Mouse (Mus musculus): Measurements from ENCODE around the gene Clec4e.
"Not testable (repeated sequence)": the region's sequence is repeated elsewhere in the genome, so short reads cannot be mapped to it uniquely, and the experiment has no call there.

Gene Clec4e

GRCm38 (mm10) chr6:123289753-123290152, at the start of gene Clec4e:
Gene Clec4e (minus strand): TSS chr6:123289870.
- no peak for DNase-seq (ENCODE audit: low spot score in 2 of 2)

DNA sequence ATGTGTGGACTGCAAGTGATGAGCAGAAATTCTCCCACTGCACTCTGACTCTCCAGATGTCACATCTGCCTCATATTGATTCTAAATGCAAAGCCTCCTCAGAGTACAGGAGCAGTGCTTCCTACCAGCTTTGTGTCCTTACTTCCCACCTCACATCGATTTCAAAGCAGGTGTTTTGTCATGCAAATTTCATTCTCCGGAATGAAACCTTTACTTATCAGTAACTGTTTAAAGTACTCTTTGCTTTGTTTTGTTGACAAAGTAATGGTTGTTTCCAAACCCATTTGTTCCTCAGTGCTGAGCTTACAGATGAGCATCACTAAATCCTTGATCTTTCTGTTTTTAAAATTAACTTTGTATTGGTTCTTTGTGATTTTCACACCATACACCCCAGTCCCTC, 42.8 kb upstream of the Clec4e start:
- DNase-seq (ENCODE audit: low spot score in 2 of 2) = no peak

DNA sequence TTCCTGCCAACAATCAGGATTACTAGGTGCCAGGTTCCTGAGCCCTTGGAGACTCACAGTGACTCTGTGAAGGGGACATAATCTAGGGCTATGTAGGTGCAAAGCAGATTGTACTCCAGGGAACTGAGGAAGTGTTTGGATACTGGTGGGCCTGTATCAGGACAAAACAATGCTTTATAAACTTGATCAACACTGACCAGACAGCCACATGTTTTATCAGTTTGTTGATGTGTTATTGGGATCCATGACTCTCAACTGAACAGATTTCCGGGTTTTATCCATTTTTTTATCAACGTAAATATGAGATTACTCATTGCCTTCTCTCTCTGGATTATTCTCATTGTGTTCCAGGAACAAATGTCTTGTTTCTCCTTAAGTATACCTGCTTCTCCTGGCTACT, 18.4 kb upstream of the Clec4e start, which contains the start of gene Vmn2r19:
Gene Vmn2r19, plus strand, starts transcription at position 301 of the 400 bp plus-strand sequence.
- DNase-seq (ENCODE audit: low spot score in 2 of 2) = no peak

- DNase-seq (ENCODE audit: low spot score in 2 of 2) = not testable (repeated sequence)
Measured at GRCm38 (mm10) chr6:123306315-123306714, 16.6 kb upstream of the Clec4e start.

GRCm38 (mm10) chr6:123296687-123297086, 7.0 kb upstream of the Clec4e start:
- DNase-seq (ENCODE audit: low spot score in 2 of 2) = no peak

GRCm38 (mm10) chr6:123293509-123293908, 3.8 kb upstream of the Clec4e start:
- not testable (repeated sequence) for DNase-seq (ENCODE audit: low spot score in 2 of 2)

DNA sequence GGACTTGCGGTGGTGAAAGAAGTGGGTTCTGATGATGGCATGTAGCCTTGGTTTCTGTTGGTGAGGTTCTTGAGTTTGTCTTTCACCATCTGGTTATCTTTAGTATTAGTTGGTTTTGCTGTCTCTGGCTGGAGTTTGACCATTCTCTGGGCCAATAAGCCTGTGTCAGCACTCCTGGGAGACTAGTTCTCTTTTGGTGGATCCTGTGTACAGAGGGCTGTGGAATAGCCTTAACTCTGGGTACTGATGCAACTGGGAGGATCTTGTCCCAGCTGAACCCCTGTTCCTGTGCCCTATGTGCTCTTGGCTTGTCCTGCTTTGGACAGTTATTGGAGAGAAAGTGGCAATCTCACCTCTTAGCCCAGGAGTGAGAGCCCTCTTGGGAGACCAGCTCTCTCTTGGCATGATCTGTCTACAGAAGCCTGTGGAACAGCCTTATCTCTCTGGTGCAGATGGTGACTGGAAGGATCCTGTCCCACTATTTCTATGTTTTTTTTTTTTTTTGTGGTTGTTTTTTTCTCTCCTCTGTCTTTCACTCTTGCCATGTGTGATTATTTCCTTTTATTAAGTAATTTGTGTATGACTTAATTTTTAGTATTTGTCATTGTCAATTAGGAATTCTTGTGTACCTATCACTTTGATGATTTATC, 3.2 kb upstream of the Clec4e start:
- DNase-seq (ENCODE audit: low spot score in 2 of 2) = no peak

DNA sequence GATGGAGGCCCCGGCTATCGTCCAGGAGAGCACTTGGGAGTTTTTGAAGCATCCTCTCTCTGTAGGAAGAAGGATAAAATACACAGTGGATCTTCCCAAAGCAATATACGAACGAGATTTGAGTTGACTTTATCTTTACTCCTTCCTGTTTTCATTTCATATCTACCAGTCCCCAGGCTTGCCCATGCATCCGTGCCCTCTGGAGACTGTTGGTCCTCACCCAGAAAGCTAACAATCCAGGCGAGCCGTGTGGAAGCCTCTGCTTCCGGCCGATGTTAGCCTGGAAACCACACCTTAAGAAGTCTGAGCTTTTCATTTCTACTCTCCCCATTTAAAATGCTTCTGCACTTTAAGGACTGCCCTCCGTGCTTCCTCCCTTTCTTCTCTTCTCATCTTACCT, 739 bp downstream of the Clec4e start:
- DNase-seq (ENCODE audit: low spot score in 2 of 2) = no peak

DNA sequence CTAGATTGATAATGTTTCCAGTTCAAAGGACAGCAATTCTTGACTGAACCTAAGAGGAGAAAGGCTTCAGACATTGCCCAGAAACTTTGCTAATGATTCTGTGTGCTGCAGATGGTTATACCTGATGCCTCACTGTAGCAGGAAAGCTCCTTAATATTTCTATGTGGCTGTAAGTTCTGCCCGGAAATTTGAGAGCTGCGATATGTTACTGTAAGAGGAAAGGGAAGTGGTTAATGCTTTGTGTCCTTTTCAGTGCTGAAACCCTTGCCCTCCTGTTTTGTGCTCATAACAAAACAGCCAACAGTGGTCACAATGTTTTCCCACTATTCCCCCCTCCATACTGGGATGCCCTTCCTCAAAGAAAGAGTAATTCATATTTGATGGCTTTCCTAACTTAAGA, 3.4 kb downstream of the Clec4e start:
- DNase-seq (ENCODE audit: low spot score in 2 of 2) = no peak

DNA sequence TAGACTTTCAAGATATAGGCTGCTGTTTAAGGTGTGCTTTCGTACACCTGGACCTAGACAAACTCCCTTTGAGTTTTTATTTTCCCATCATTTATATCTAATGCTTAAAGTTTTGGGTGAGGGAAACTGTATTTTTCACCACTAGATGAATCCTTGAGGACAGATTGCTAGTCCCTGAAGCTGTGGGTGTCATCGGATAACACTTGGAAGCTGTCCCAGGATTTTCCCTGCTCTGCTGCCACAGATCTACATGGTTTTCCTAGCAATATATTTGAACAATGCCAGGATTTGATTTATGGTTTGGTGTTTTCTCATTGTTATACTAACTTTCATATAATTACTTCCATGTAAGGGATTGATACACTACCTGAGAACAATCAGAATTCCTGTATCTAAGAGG, 10.2 kb downstream of the Clec4e start:
- DNase-seq (ENCODE audit: low spot score in 2 of 2) = no peak

- DNase-seq (ENCODE audit: low spot score in 2 of 2) = no peak
Measured at GRCm38 (mm10) chr6:123266945-123267344, 22.7 kb downstream of the Clec4e start.

- no peak for DNase-seq (ENCODE audit: low spot score in 2 of 2)
Measured at GRCm38 (mm10) chr6:123265809-123266208, 23.9 kb downstream of the Clec4e start.

GRCm38 (mm10) chr6:123264194-123264593, 25.5 kb downstream of the Clec4e start:
- no peak for DNase-seq (ENCODE audit: low spot score in 2 of 2)

DNA sequence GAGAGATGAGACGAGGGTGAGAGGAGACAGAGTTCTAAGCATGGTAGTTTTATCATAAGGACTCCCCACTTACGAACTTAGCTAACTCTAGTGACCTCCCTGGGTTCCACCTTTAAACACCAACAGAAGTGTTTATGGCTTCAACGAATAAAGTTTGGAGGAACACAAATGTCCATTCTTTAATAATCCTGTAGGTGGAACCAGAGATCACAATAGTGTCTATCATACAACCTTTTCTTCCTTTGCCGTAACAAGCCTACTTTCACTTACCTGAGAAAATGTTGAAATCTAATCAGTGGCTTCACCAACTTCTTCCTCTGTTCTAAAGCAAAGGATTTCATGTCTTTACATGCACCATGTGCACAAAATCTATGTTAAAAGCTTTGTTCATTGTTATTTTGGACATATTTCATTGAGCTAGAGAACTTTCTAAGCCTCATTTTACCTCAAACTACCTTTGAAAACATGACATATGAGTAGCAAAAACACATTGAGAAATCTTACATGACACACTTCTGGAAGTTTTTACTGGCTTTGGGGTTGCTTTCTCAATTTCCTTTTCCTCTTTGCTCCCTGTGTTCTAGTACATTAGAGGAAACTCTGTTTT, 28.0 kb downstream of the Clec4e start, which contains the start of gene Clec4d:
Gene Clec4d, plus strand, starts transcription at position 557 of the 607 bp plus-strand sequence.
- DNase-seq (ENCODE audit: low spot score in 2 of 2) = no peak

DNA sequence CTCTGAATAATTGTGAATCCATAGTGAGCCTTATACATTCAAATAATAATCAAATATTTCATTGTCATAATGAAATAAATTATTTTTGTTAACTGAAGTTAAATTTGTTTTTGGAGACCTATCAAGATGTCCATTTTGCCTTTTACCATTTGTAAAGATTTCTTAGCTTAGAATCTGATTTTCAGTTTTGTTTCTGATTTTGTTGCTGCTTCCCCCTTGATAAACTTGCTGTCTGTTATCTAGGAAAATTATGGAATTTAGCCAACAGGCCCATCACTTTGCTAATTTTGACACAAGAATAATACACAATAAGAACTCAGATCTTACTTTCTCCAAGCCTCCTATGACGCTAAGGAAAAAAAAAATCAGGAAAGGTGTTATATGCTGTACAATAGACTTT, 28.8 kb downstream of the Clec4e start:
- DNase-seq (ENCODE audit: low spot score in 2 of 2) = no peak

- DNase-seq (ENCODE audit: low spot score in 2 of 2) = no peak
Measured at GRCm38 (mm10) chr6:123259889-123260603, 29.6 kb downstream of the Clec4e start.

DNA sequence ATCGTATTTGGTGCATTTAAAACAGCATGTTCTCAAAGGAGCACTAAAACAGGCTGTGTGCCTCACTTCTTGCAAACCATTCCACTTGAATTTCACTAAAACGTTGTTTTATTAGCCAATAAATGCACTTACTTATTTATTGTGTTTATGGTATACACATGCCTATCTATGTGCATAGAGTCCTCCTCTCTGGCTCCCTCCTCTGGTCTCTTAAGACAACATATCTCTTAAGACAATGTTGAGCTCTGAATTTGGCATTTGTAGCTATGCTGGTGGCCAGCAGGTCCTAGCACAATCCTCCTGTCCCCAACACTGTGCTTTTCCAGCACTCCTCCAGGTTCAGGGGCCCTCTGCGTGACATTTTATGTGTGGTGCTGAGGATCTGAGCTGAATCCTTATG, 30.7 kb downstream of the Clec4e start:
- DNase-seq (ENCODE audit: low spot score in 2 of 2) = no peak

DNA sequence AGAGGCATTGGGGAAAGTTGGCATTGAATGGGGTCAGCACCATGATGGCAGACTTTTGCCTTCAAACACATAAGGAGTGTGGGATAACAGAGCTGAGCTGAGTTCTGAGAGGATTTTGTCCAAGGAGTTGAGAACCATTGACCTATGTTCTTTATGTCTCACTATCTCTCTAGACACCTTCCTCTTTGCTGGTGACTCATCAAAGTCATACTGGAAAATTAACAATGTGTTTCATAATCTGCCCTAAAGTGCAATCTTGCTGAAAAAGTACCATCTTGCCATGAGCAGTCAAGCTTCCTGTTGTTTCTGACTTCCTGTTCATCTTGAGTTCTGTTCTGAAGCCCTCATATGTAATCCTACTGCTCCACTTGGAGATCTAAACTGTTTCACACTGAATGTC, 36.9 kb downstream of the Clec4e start:
- DNase-seq (ENCODE audit: low spot score in 2 of 2) = no peak

DNA sequence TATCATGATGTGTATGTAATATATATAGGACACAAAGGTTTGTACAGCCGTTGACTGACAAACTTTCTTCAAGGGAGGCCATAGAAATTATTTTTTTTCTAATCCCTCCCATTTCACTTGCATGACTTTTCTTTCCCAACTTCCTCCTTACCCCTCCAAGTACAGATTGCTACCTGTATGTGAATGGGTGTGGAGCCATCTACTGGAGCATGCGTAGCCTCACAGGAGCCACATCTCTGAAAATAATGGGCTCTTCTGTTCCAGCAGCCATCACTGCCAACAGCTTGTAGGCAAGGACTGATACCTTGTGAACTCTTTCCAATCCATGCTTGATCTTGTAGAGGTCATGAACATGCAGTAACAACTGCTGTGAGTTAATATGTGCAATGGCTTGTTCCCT, 40.8 kb downstream of the Clec4e start:
- DNase-seq (ENCODE audit: low spot score in 2 of 2) = not testable (repeated sequence)

DNA sequence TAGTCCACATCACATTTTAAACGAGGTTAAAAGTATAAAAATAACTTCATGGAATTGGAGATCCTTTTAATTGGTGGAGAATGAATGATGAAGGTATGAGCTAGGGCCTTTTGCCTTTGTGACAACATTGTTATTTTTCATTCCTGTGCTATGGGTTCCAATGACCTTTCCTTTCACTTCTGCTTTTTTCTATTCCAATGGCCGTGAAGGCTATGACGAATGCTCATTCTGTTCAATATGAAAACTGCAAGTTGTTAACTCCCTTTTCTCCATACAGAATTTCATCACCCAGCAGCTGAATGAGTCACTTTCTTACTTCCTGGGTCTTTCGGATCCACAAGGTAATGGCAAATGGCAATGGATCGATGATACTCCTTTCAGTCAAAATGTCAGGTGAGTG, 45.5 kb downstream of the Clec4e start:
- no peak for DNase-seq (ENCODE audit: low spot score in 2 of 2)

DNA sequence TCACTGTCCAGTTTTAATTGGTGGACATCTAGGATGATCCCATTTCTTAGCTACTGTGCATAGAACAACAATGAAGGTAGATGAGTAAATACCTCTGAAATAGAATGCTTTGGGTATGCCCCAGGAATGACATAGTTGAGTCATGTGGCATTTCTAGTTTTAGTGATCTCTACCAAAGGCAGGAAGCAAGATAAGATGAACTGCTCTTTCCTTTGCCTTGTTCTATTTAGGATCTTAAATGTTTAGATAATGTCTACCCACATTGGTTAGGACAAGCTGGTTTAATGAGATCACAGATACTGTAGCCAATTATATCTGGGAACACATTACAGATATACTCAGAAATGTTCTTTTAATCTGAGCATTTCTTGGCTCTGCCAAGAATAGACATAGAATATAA, 52.1 kb downstream of the Clec4e start:
- DNase-seq (ENCODE audit: low spot score in 2 of 2) = no peak

Data from thymus, postnatal 10 days (tissue).